Mouse (Mus musculus): ENCODE results near the gene Cutal. TPM values are rescaled to one million over a fixed set of nuclear protein-coding genes. Genes with fewer than 3 reads are reported as not detected.

Gene Cutal
- total RNA-seq (2023), result not detected

DNA sequence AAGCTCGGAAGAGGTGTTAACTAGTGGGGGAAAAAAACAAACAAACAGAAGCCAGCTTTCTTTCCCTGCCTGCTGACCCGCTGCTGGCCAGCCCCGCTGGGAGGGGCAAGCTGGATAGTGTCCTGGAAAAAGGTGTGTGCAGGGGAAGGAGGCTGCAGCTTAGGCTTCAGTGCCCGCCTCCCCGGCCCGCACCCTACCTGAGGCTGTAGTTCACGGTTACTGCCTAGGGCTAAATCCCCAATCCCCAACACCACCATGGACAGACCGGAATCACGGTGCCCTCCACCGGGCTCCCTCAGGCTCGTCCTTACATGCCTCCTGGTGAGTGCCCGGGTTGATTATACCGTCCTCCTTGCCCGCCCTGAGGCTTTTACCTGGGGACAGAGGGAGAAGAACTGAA, at the start of gene Cutal:
Cutal (plus strand) TSS at position 126 of the 400 bp plus-strand sequence.

DNA sequence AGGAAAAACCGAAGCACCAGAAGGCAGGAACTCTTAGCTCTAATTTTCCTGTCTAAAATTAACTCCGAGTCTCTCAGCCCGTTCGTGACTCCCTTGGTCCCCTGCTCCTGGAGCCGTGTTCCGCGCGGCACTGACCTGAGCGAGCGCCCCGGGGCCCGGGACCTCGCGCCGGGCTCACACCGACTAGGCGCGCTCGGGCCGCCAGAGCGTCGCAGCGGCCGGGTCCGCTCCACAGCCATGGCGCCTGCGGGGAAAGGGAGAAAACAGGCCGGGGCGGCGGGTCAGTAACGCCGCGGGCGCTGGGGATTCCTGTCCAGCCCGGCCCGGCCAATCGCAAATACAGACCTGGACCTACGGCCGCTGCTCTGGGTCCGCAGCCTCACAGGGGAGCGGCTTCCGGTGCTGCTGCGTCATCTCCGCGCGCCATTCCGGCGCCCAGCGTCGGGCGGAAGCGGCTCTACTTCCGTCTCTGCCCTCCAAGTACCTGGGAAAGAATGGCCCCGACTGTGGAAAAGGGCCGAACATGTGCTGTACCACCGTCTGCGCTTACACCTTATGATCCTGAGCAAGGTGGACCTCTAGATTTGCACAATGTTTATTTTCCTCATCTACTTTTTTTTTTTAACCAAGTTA, 48.3 kb upstream of the Cutal start, which contains the start of gene Fbxw2:
Fbxw2 (minus strand) TSS at position 485 of the 633 bp plus-strand sequence.

DNA sequence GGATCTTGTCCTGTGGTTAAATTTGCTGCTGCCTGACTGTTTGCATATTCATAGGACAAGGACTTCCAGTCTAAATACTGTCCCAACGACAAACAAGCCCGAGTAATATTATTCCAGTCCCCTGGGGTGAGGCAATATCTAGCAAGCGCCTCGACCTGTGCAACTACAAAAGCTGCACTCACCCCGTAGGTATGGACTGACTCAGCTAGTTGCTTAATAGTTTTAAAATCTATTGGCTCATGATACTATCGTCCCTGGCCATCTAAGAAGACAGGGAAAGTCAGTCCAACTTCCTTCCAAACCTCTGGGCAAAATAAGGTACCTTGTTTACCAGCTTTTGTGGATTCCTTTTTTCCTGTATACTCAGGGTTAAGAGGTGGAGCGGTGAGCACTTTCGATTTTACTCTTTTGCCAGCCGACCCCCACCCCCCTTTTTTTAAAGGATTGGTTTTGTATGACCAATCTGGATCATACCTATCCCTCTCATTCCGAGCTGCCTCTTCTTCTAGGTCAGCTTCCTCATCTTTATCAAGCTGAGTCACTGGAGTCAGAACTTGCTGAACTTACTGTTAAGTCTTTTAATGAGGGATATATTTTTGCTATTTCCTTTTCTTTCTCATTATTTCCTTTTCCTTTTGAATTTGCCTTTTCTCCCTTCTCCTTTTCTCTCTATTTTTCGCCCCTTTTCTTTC, 41.3 kb upstream of the Cutal start, which contains the start of gene Gm34653:
Gm34653 (plus strand) TSS at position 242 of the 692 bp plus-strand sequence.

DNA sequence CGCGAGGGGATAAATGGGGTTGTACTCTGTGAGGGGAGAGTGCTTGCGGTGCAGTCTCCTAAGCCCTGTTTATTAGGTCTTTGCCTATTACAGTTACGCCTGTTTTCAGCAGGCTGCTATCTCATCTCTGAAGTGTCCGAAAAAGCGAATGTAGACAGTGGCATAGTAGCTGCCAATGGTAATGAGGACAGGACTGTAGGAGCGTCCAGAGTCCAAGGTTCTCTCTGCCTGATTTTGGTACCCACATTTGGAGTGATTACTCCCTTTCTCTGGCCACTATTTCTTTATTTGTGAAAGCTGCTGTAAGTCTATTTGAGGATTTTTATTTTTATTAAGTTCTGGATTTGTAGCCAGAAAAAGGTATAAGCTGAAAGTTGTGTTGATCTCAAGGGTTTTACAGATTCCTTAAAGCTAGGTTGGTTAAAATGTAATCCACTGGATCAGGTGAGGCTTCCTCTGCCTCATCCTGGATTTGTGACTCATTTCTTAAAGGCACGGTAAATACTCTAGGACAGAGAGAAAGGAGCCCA, 685 bp downstream of the Cutal start, which contains the start of gene Psmd5:
Psmd5 (minus strand) TSS at position 153 of the 530 bp plus-strand sequence.

DNA sequence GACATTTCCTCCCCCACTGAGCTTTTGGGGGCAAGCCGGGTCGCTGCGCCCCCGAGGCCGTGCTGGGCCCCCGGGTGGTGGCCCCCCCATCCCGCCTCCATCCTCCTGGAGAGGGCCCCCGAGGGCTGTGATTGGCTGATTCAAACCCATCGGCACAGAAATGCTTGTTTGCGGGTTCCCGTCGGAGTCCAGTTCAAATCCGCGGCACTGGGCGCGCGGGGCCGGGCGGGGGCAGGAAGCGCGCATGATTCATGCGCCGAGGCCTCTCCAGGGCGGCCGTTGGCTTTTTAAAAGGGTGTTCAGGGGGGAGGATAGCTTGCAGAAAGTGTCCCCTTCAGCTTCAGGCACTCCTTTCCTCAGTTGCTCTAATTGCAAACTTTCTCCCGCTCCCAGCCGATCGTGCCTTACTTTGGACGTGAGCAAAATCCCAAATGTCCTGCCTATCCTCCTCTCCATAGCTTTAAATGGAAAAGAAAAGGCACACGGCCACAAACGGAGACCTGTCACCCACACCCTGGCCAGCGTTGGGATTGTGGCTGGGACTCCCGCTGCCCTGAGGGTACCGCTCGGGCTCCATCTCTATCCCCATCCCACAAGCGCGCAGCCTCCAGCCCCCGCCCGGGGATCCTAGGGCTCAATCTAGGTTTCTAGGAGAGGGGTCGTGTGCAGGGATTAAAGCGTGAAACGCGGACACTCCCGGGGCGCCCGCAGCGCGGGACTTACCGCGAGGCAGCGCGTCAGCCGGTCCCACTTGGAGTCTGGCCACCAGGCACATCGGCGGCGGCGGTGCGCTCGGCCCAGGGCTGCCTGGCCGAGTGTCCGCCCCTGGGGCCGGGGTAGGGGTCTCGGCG, 39.2 kb downstream of the Cutal start, which contains the start of gene Phf19:
Phf19 (minus strand) TSS at position 809 of the 851 bp plus-strand sequence.

Other genes with a start within 250 kb of the Cutal start
- 114 TPM for gene Gapvd1, start 119.2 kb upstream of the Cutal start, total RNA-seq (2023)
- gene Hspa5, start 102.4 kb upstream of the Cutal start, total RNA-seq (2023), result 579 TPM
- 13.9 TPM for gene Rabepk, start 74.5 kb upstream of the Cutal start, total RNA-seq (2023)
- gene Fbxw2, start 48.1 kb upstream of the Cutal start, total RNA-seq (2023), result 109 TPM
- not detected for gene Gm34653, start 41.4 kb upstream of the Cutal start, total RNA-seq (2023)
- 28.0 TPM for gene Psmd5, start 572 bp downstream of the Cutal start, total RNA-seq (2023)
- 2.8 TPM for gene Phf19, start 39.6 kb downstream of the Cutal start, total RNA-seq (2023)
- 216 TPM for gene Traf1, start 87.4 kb downstream of the Cutal start, total RNA-seq (2023)
- not detected for gene Hc, start 187.0 kb downstream of the Cutal start, total RNA-seq (2023)
- gene AI182371, start 227.1 kb downstream of the Cutal start, total RNA-seq (2023), result 0.68 TPM
- 118 TPM for gene Cntrl, start 235.1 kb downstream of the Cutal start, total RNA-seq (2023)

All from CD4-positive naive resting alpha-beta T cell, adult 57 days (primary cell).